Mouse (Mus musculus): ENCODE measurements at regions not wholly inside any gene's neighbourhood (a gene's known extent, or its start where the extent isn't known, plus 50 kb on each side); places are given as distances from the start of the nearest gene placed in this dataset.

GRCm38 (mm10) chr6:117104463-117104862, 63.9 kb upstream of the Cxcl12 start:
- no peaks in the 10 kb centered on the region for H3K4me1 ChIP-seq (replicated peaks; ENCODE audit: control insufficient read depth, insufficient read depth, low read length)
- no peak overlapping the region for H3K9ac ChIP-seq (ENCODE audit: low read depth, low read length)
- ATAC-seq (ENCODE audit: low FRiP score) (no peak), DNase-seq (ENCODE audit: low spot score) (no peak)
- 84% methylated on average over 2 of the region's 2 CpGs for WGBS
- H3K27me3 ChIP-seq (ENCODE audit: control insufficient read depth, insufficient read depth, low read length), result no peaks in the 10 kb centered on the region
- H3K36me3 ChIP-seq (ENCODE audit: control insufficient read depth, insufficient read depth, low read length), result no peaks in the 10 kb centered on the region
- no peak overlapping the region for H3K4me2 ChIP-seq (replicated peaks; ENCODE audit: low read depth, low read length)
- no peak overlapping the region for H3K4me3 ChIP-seq (ENCODE audit: low read depth, low read length)
- no peak overlapping the region for H3K27ac ChIP-seq (ENCODE audit: low read depth, low read length)
- H3K9me3 ChIP-seq (ENCODE audit: control insufficient read depth, low read length), result no peaks in the 10 kb centered on the region

- no peaks in the 10 kb centered on the region for H3K4me1 ChIP-seq (replicated peaks; ENCODE audit: control insufficient read depth, insufficient read depth, low read length)
- H3K4me2 ChIP-seq (replicated peaks; ENCODE audit: low read depth, low read length), result no peak overlapping the region
- whole genome bisulfite sequencing, result 57% methylated on average over 6 of the region's 6 CpGs
- DNase-seq (ENCODE audit: low spot score) (no peak), ATAC-seq (ENCODE audit: low FRiP score) (no peak)
- H3K27ac ChIP-seq (ENCODE audit: low read depth, low read length), result no peak overlapping the region
- no peaks in the 10 kb centered on the region for H3K36me3 ChIP-seq (ENCODE audit: control insufficient read depth, insufficient read depth, low read length)
- no peaks in the 10 kb centered on the region for H3K9me3 ChIP-seq (ENCODE audit: control insufficient read depth, low read length)
- no peak overlapping the region for H3K9ac ChIP-seq (ENCODE audit: low read depth, low read length)
- H3K4me3 ChIP-seq (ENCODE audit: low read depth, low read length), result no peak overlapping the region
- no peaks in the 10 kb centered on the region for H3K27me3 ChIP-seq (ENCODE audit: control insufficient read depth, insufficient read depth, low read length)
These were observed 63.1 kb upstream of the Cxcl12 start for GRCm38 (mm10) chr6:117105182-117105589.

- Histone ChIP-seq H3K9ac (ENCODE audit: low read depth, low read length) (no peak overlapping the region), H3K4me3 (ENCODE audit: low read depth, low read length) (no peak overlapping the region), H3K27ac (ENCODE audit: low read depth, low read length) (no peak overlapping the region), H3K4me1 (replicated peaks; ENCODE audit: control insufficient read depth, insufficient read depth, low read length) (no peaks in the 10 kb centered on the region), H3K9me3 (ENCODE audit: control insufficient read depth, low read length) (no peaks in the 10 kb centered on the region), H3K4me2 (replicated peaks; ENCODE audit: low read depth, low read length) (no peak overlapping the region), H3K36me3 (ENCODE audit: control insufficient read depth, insufficient read depth, low read length) (no peaks in the 10 kb centered on the region), H3K27me3 (ENCODE audit: control insufficient read depth, insufficient read depth, low read length) (no peaks in the 10 kb centered on the region)
- 69% methylated on average over 3 of the region's 3 CpGs for WGBS
- DNase-seq (ENCODE audit: low spot score) (no peak), ATAC-seq (ENCODE audit: low FRiP score) (no peak)
These were observed 58.0 kb upstream of the Cxcl12 start for GRCm38 (mm10) chr6:117110291-117110690.

DNA sequence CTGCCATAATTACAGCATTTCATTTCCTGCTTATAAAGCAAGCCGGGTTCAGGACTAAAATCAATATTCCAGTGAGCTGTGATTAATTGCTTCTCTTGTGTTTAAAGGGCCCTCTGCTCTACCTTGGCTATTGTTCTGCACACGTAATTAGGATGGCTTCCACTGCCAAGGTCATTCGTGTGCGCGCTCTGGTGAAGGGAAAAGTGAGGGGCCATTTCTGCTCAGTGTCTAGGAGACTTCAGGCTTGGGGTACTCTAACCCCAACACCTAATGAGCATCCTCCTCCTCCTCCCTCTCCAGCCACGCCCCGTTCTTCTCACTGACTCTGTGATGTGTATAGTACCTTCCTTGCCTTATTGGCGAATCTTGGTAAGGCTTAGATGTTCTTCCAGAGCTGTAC, 53.5 kb upstream of the Cxcl12 start:
- Histone ChIP-seq H3K36me3 (ENCODE audit: control insufficient read depth, insufficient read depth, low read length) (no peaks in the 10 kb centered on the region), H3K4me3 (ENCODE audit: low read depth, low read length) (no peak overlapping the region), H3K4me1 (replicated peaks; ENCODE audit: control insufficient read depth, insufficient read depth, low read length) (no peaks in the 10 kb centered on the region), H3K9ac (ENCODE audit: low read depth, low read length) (no peak overlapping the region), H3K9me3 (ENCODE audit: control insufficient read depth, low read length) (no peaks in the 10 kb centered on the region), H3K27ac (ENCODE audit: low read depth, low read length) (no peak overlapping the region), H3K27me3 (ENCODE audit: control insufficient read depth, insufficient read depth, low read length) (no peaks in the 10 kb centered on the region), H3K4me2 (replicated peaks; ENCODE audit: low read depth, low read length) (no peak overlapping the region)
- DNase-seq (ENCODE audit: low spot score) (no peak), ATAC-seq (ENCODE audit: low FRiP score) (no peak)
- WGBS, result 79% methylated on average over 8 of the region's 8 CpGs

GRCm38 (mm10) chr6:117118081-117118480, 50.3 kb upstream of the Cxcl12 start:
- WGBS, result 90% methylated on average over 3 of the region's 3 CpGs

More at GRCm38 (mm10) chr6:117118081-117118480, 50.3 kb upstream of the Cxcl12 start:
- Histone ChIP-seq H3K4me2 (replicated peaks; ENCODE audit: low read depth, low read length) (no peak overlapping the region), H3K9me3 (ENCODE audit: control insufficient read depth, low read length) (no peaks in the 10 kb centered on the region), H3K4me3 (ENCODE audit: low read depth, low read length) (no peak overlapping the region), H3K36me3 (ENCODE audit: control insufficient read depth, insufficient read depth, low read length) (no peaks in the 10 kb centered on the region), H3K4me1 (replicated peaks; ENCODE audit: control insufficient read depth, insufficient read depth, low read length) (no peaks in the 10 kb centered on the region), H3K27me3 (ENCODE audit: control insufficient read depth, insufficient read depth, low read length) (no peaks in the 10 kb centered on the region), H3K27ac (ENCODE audit: low read depth, low read length) (no peak overlapping the region), H3K9ac (ENCODE audit: low read depth, low read length) (no peak overlapping the region)
- DNase-seq (ENCODE audit: low spot score), result no peak
- no peak for ATAC-seq (ENCODE audit: low FRiP score)

Measured in hindbrain, embryonic 11.5 days (tissue).